Mouse (Mus musculus) hindbrain, postnatal 0 days (tissue): ENCODE measurements around the gene 1700024P04Rik. TPM values are rescaled to one million over a fixed set of nuclear protein-coding genes. Genes with fewer than 3 reads are reported as not detected.
"Not testable (repeated sequence)": the region's sequence is repeated elsewhere in the genome, so short reads cannot be mapped to it uniquely, and the experiment has no call there.

Source experiments
- ATAC-seq: fragments of 200-750 bp; cut with Nextera tagmentation; 2 replicates; pipeline ENCODE4 v1.8.0; 2017; ENCODE audit warnings: mild to moderate bottlenecking, moderate TSS enrichment, moderate library complexity
- DNase-seq: peaks from one replicate; pipeline ENCODE4 v3.0.0-alpha.2; 2015; ENCODE audit warnings: low spot score
- H3K27ac ChIP-seq: fragments of 300-500 bp; sonication (generic); 2 replicates; pipeline ENCODE4 v1.5.1; 2014; ENCODE audit warnings: mild to moderate bottlenecking
- H3K27me3 ChIP-seq: fragments of 300-500 bp; sonication (generic); 2 replicates; pipeline ENCODE4 v1.6.1; 2014; ENCODE audit warnings: low read length, mixed read lengths; ENCODE audit not compliant: insufficient read depth
- H3K36me3 ChIP-seq: fragments of 300-500 bp; sonication (generic); 2 replicates; pipeline ENCODE4 v1.6.1; 2014; ENCODE audit warnings: low read length, mixed read lengths; ENCODE audit not compliant: insufficient read depth
- H3K4me1 ChIP-seq: fragments of 300-500 bp; sonication (generic); 2 replicates; pipeline ENCODE4 v1.6.1; 2014; ENCODE audit warnings: antibody characterized with exemption, low read length, mixed read lengths; ENCODE audit not compliant: insufficient read depth
- H3K4me2 ChIP-seq: fragments of 300-500 bp; sonication (generic); 2 replicates; pipeline ENCODE4 v1.6.1; 2014; ENCODE audit warnings: low read depth, mild to moderate bottlenecking, low read length, moderate library complexity, mixed read lengths
- H3K4me3 ChIP-seq: fragments of 300-500 bp; sonication (generic); 2 replicates; pipeline ENCODE4 v1.5.1; 2014; ENCODE audit warnings: low read length
- H3K9ac ChIP-seq: fragments of 300-500 bp; sonication (generic); replicated peaks from 2 replicates; pipeline ENCODE4 v1.6.1; 2014; ENCODE audit warnings: mild to moderate bottlenecking, low read length, moderate library complexity, mixed read lengths
- H3K9me3 ChIP-seq: fragments of 300-500 bp; sonication (generic); 2 replicates; pipeline ENCODE4 v1.6.1; 2016; ENCODE audit warnings: low read length, mixed read lengths
- CTCF ChIP-seq: IDR thresholded peaks from 2 replicates; pipeline ENCODE4 v1.5.1; 2016; ENCODE audit warnings: antibody characterized with exemption, control low read depth, low read depth
- WGBS: fragments of 180-500 bp; shearing (Covaris S2); extraction: QIAGEN DNeasy Blood & Tissue Kit; methylation state at CpG from one replicate; pipeline ENCODE4 v1.1.7; 2014; 5-methylcytosine and 5-hydroxymethylcytosine counted together
- polyA plus RNA-seq: library from polyadenylated mRNA; unstranded; fragments of >200 nt; fragmentation: Nextera tagmentation; extraction: Ambion mirVana; gene quantifications from 2 replicates; pipeline ENCODE4 v1.2.1, GENCODE M21; 2015
- total RNA-seq: library from RNA; depleted of rRNA; stranded (reverse); fragments of >200 nt; gene quantifications from 2 replicates; pipeline ENCODE4 v1.2.3, GENCODE M21; 2014

Gene 1700024P04Rik
- total and polyA plus RNA-seq, 2 experiments from 2014 or later, result not detected

- 70% methylated on average over 5 of the region's 5 CpGs for WGBS
- no peak for TF ChIP-seq CTCF
- H3K4me1 ChIP-seq, result no peaks in the 10 kb centered on the region
- no peak for ATAC-seq
- no peak overlapping the region for H3K4me2 ChIP-seq
- no peak overlapping the region for H3K27ac ChIP-seq
- DNase-seq, result no peak
- H3K36me3 ChIP-seq, result no peaks in the 10 kb centered on the region
- no peak overlapping the region for H3K9ac ChIP-seq
- H3K27me3 ChIP-seq, result no peaks in the 10 kb centered on the region
- H3K9me3 ChIP-seq, result no peaks in the 10 kb centered on the region
- no peak overlapping the region for H3K4me3 ChIP-seq
These were observed 12.7 kb upstream of the 1700024P04Rik start for GRCm38 (mm10) chr13:98997025-98997424.

DNA sequence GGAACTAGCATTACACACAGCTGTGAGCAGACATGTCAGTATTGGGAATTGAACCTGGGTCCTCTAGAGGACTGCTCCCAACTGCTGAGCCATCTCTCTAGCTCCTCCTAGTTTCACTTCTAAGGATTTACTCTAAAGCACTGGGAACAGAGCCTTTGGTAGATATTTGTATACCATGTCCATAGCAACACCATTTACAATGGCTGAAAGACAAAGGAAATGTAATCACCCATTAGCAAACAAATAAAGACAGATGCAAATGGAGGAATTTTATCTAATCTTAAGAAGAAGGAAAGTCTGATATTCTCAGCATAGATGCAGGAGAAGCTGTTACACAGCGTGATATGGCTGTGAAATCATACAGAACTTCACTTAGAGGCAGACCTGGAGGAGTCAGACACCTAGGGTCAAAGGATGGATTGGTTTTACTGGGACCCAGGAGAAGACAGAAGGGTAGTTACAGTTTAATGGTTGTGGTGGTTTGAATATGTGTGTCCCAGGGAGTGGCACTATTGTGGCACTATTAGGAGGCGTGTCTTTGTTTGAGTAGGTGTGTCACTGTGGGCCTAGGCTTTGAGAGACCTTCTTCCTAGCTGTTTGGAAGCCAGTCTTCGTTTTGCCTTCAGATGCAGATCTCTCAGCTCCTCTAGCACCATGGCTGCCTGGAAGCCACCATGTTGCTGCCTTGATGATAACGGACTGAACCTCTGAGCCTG is 7.1 kb downstream of the 1700024P04Rik start:
- H3K9ac ChIP-seq, result no peak overlapping the region
- no peaks in the 10 kb centered on the region for H3K27me3 ChIP-seq
- H3K9me3 ChIP-seq, result no peaks in the 10 kb centered on the region
- WGBS, result 88% methylated on average over 4 of the region's 4 CpGs
- no peak overlapping the region for H3K4me3 ChIP-seq
- H3K36me3 ChIP-seq, result no peaks in the 10 kb centered on the region
- TF ChIP-seq CTCF, result no peak
- H3K27ac ChIP-seq, result no peak overlapping the region
- no peaks in the 10 kb centered on the region for H3K4me1 ChIP-seq
- DNase-seq (no peak), ATAC-seq (no peak)
- no peak overlapping the region for H3K4me2 ChIP-seq

DNA sequence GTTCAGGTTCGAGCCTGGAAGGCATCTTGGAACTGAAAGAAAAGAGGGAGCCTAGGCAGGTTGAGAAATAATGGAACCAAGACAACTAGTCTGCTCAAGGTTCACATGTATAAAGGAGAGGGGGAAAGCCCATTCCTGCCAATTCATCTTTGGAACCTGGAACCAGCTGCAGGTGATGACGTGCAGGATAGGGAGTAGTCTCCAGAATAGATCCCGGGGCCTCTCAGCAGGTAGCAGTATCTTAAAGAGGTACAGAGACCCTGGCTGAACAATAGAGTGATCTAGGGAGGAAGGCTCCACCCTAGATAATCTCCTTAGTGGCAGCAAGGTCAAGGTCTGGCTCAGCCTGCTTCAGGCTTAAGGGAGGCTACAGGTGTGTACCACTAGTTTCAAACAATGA is 8.3 kb downstream of the 1700024P04Rik start:
- H3K9ac ChIP-seq, H3K27ac ChIP-seq, H3K9me3 ChIP-seq, H3K4me2 ChIP-seq, H3K36me3 ChIP-seq, DNase-seq, ATAC-seq, H3K27me3 ChIP-seq, H3K4me3 ChIP-seq, H3K4me1 ChIP-seq: not testable (repeated sequence)
- 69% methylated on average over 3 of the region's 3 CpGs for WGBS

DNA sequence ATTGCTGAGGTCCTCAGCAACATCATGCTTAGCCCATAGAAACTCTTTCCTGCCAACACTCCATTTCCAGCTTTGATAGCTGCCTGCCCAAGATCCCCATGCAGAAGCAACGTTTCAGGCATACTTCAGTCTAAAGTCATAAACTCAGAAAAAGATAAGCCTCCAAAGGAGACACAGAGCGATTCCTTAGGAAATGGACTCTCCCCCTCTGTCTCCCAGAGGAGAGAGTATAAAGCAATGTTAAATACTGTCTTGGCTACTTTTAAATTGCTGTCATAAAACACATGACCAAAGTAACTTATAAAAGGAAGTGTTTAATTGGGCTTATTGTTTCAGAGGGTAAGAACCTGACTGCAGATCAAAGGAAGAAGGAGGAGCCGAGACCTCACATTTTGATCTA is 12.3 kb downstream of the 1700024P04Rik start:
- ATAC-seq (no peak), DNase-seq (no peak)
- WGBS, result 94% methylated on average over 3 of the region's 3 CpGs
- Histone ChIP-seq H3K4me3 (no peak overlapping the region), H3K4me2 (no peak overlapping the region), H3K9me3 (no peaks in the 10 kb centered on the region), H3K36me3 (no peaks in the 10 kb centered on the region), H3K27me3 (no peaks in the 10 kb centered on the region), H3K27ac (no peak overlapping the region), H3K9ac (no peak overlapping the region), H3K4me1 (no peaks in the 10 kb centered on the region)
- no peak for TF ChIP-seq CTCF

- TF ChIP-seq CTCF, result no peak
- Histone ChIP-seq H3K4me1 (no peaks in the 10 kb centered on the region), H3K9me3 (no peaks in the 10 kb centered on the region), H3K27me3 (no peaks in the 10 kb centered on the region), H3K4me2 (no peak overlapping the region), H3K27ac (no peak overlapping the region), H3K9ac (no peak overlapping the region), H3K4me3 (no peak overlapping the region), H3K36me3 (no peaks in the 10 kb centered on the region)
- ATAC-seq (no peak), DNase-seq (no peak)
- WGBS, result 68% methylated on average over 5 of the region's 5 CpGs
These were observed 12.7 kb downstream of the 1700024P04Rik start for GRCm38 (mm10) chr13:98971641-98972040.

DNA sequence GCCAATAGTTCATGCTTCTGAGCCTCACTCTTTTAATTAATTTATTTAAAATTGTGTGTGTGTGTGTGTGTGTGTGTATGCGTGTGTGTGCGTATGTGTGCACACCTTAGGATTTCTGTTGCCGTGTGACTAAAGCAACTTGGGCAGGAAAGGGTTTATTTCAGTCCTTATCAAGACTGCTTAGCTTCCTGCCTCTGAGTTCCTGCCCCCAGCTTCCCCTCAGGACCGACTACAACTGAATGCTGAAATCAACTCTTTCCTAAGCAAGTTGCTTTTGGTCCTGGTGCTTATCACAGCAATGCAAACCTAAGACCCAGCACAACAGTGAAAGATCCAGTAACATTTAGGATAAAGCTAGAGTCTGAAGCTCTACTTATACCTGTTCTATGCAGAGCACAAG is 15.8 kb downstream of the 1700024P04Rik start:
- no peak overlapping the region for H3K27ac ChIP-seq
- WGBS, result 81% methylated on average over 4 of the region's 4 CpGs
- DNase-seq (no peak), ATAC-seq (no peak)
- H3K9me3 ChIP-seq, result no peaks in the 10 kb centered on the region
- H3K4me2 ChIP-seq, result no peak overlapping the region
- no peak overlapping the region for H3K4me3 ChIP-seq
- H3K9ac ChIP-seq, result no peak overlapping the region
- no peaks in the 10 kb centered on the region for H3K36me3 ChIP-seq
- H3K4me1 ChIP-seq, result no peaks in the 10 kb centered on the region
- no peaks in the 10 kb centered on the region for H3K27me3 ChIP-seq
- no peak for TF ChIP-seq CTCF

GRCm38 (mm10) chr13:98967942-98968341 is 16.4 kb downstream of the 1700024P04Rik start:
- H3K4me2 ChIP-seq, result no peak overlapping the region
- ATAC-seq, result no peak
- H3K27ac ChIP-seq, result no peak overlapping the region
- no peak overlapping the region for H3K9ac ChIP-seq
- TF ChIP-seq CTCF, result no peak
- no peak overlapping the region for H3K4me3 ChIP-seq
- DNase-seq, result no peak
- H3K9me3 ChIP-seq, result no peaks in the 10 kb centered on the region
- no peaks in the 10 kb centered on the region for H3K27me3 ChIP-seq
- no peaks in the 10 kb centered on the region for H3K4me1 ChIP-seq
- no peaks in the 10 kb centered on the region for H3K36me3 ChIP-seq
- 85% methylated on average over 6 of the region's 6 CpGs for WGBS
